Mouse (Mus musculus) cerebellum, postnatal 36 days (tissue): ENCODE measurements around the gene Lhfpl2.

ENCODE experiments used
- DNase-seq, 2 experiments: peaks; one replicate each; pipeline ENCODE4 v3.0.0; 2021 to 2022; ENCODE audit warnings: mixed read lengths in 2 of 2

The Lhfpl2 gene

DNA sequence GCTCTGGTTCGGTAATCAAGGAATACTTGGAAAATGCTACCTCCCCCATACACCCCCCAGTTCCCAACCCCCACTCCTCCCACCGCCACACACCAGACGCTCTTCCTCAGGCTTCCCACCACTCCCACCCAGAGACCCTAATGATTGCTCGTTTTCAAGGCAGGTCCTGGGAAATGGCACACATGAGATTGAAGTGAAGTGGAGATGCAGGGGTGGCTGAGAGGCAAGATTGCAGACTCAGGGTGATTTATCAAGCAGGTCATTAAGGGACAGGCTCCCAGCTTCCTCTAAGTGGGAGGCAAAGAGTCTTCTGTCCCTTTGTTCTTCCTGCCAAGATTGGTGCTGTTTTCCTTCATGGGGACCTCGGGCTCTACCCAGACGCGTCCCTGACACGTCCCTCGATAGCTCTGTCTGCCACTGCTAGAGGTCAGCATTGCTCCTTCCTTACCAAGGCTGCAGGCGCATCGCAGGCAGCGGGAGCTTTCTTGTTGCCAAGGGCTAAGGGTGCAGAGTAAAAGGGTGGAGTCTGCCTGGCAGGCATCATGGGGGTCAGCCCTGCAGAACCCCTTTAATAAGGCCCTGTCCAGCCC is 85.6 kb downstream of the Lhfpl2 start:
- DNase-seq, result peak; percentile 29 to 39

DNA sequence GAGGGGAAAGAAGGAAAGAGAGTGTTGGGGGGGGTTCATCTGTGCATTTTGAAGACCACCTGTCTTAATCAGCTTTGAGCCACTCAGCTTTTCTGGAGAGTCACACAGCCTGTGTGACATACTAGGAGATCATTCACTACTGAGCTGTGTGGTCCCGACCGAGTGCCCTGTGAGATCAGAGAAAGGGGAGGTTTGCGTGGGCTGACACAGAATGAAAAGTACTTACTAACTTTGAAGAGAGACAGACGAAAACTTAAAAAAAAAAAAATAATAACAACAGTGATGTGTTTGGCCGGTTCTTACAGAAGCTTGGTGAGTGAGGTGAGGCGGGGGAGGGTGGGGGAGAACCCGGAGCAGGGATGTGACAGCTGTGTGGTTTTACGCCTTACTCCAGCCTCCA is 86.9 kb downstream of the Lhfpl2 start:
- no peak for DNase-seq

DNA sequence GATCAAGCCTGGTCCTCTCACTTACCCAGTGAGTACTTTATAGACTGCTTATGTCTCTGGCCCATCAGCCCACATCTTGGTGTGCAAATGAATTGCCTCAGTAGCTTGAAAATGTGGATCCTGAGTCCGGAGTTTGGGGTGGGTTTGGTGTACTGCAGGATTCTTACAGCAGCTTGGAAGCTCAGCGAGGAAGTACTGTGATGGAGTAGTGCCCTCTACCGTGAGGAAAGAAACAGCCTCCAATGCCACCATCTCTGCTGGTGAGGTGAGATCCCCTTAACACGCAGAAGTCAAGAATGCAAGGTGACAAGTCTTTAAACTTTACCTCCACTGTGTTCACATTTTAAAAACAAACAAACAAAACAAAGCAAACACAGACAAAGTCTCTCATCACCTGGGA is 89.7 kb downstream of the Lhfpl2 start:
- peak in 1 of 2 experiments; percentile 21 for DNase-seq

DNA sequence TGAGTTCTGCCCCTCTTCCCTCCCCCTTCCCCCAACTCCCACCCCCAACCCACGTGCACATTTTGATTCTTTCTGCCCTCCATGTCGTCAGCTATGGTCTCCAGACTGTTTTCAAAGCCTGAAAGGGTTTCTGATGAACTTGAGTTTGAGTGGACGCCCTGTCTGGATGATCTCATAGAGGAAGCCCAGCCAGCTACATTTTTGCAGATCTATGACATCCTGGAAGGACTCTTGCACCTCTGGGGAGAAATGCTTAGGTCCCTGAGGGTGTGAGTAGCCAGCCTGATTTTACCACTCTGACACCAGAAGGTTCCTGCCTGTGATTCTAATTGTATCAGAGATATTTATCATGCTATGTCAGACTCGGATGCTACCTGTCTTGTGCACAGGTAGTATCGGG is 91.4 kb downstream of the Lhfpl2 start:
- no peak for DNase-seq

DNA sequence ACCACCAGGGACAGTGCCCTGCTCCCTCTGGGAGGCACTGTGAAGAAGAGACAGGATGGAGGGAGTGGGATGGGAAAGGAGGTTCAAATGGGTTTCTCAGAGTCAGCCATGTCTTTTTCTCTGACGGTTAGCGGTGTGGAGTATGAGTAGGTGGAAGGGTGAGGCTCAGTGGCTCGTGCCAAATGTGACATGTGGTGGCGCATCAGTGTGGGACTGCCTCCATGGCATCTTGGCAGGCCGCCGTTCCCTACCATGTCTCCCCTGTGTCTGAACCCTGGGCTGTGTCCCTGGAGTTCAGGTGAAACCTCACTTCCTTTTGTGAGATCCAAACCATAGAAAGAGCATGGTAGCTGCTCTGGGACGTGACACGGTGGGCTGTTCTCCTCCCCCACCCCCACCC is 92.2 kb downstream of the Lhfpl2 start:
- DNase-seq, result peak; percentile 79 to 82

DNA sequence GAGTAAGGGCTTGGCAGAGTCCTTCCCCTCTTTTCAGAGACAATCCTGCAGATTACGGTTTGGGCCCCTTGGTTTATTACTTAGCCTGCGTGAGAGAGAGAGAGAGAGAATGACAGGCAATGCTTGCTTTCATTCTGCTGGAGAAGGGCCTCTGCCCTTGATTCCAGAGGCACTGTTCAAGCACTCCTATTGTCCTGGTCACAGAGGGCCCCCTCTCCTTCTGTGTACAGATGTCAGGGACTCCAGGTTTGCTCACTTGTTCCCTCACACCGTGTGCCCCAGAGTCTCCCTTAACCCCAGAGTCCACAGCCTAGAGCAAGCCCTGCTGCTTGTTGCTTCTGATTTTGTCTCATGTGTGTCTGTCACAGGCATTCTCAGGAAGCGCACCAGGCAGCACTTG is 93.7 kb downstream of the Lhfpl2 start:
- DNase-seq, result no peak

DNA sequence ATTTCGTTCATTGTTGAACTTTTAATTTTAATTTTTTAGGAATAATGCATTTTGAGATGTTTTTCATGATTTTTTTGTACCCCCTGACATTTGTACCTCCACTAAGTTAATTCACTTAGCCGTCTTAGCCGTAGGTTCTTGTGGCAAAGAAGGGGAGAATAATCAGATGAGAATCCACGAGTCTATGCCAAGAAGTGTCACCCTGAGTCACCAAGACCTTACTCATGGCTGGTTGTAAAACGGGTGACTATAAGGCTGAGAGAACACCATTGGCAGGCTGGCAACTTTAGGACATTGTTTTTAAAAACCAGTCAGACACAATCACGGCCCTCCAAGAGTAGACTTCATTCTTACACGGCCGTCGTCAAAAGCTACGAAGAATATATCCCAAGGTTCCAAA is 95.2 kb downstream of the Lhfpl2 start:
- no peak for DNase-seq

DNA sequence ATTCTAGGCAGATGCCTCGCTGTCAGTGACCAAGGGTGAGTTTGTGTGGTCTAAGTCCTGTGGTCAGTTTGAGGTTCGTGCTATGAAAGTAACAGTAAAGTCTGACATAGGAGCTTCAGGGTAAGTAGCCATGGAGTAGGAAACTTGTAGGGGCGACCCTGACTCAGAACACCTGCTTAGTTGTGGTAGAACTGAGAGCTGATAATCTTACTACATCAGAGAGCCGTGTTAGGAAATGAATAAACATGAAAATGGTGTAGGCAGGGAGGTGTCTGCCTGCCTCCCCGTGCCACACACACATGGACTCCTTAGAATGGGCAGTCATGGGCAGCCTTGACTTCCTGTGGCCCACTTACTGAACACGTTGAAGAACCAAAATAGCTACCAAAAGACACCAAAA is 96.1 kb downstream of the Lhfpl2 start:
- DNase-seq, result no peak

DNA sequence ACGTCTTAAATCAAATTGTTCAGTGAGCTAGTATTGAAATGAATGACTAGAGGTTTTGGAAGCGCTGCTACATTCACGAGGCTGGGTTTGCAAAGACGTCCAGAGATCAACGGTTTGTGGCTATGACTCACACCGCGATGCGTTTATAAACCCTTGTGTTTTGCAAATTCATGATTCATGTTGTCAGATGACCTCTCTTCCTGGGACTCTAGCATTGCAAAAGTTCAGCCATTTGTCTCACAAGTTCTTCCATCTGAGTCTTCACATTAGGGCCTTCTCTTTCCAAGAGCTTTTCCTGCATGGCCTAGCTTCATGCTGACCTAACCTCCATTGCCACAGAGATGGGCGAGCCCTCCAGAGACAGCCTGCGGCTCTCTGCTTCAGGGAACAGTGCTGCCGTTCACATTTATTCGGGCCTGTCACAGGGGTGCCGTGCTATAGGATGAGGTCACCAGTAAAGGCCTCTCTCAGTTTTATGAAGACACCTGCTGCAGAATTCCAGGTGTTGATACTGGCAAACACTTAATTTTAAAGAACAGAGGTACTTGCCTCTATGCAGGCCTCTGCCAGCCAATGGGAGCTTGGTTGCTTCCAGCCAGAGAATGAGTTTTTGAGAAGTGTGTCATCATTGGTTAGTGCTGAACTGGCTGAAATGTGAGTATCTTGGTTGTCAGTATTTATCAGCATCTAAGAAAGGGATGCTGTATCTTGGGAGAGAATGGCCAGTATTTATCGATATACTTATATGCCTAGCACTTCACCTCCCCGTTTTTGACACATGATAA is 97.1 kb downstream of the Lhfpl2 start:
- no peak for DNase-seq

DNA sequence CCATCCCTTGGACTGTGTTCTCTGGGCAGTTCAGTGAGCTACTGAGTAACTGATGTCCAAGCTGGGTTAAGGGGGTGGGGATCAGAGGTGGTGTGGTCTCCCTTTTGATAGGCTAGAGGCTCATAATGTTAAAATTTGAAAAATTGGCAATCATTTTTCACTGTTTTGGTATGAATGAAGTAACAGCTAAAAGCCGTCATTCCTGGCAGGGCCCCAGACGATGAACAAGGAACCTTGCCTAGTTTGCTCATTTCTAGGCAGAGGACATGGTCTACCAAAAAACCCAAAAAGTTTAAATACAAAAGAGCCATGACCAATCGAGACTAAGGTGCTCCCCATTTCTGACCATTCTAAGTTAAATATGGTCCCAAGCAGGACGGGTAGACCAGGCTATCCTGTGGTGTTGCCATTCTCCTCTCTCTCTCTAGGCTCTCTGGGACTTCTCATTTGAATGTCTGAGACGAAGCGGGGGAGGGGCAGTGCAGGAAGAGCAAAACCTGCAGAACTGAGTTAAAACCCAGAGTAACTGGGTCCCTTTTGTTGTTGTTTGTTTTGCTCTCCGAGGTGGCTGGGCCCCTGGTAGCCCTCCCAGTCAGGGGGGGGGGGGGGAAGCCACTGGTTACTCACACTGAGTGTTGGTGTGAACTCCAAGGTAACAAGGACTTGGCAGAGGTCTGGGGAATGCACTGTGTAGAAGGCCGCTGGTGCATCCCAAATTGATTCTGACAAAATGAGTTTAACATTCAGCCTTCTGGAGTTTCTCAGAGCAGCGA is 98.2 kb downstream of the Lhfpl2 start:
- no peak for DNase-seq

DNA sequence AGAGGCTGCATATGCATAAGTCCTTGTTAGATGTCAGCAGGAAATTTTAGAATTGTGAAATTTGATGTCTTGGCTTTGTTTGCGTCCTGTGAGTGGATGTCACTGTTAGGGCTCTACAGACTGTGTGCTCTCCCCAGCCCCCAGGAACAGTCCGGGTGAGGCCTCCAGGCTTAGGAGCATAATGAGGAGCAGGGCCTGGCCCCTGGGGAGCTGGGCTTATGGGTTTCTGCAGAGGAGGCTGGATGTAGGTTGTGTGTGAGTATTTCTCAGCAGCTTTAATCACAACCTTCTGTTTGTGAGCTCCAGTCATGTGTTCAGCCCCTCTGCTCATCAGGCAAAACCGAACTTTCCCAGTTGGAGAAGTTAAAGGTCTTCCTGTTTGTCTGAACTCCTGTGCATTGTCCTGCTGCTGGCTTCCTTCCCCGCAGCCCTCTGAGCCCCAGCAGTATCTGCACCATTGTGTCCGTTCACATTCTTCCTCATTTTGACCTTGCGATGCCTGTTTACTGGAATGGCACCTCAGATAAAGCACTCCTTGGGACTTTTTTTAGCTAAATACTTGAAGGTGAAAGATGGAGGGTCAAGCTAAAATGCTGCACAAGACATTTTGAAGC is 101.4 kb downstream of the Lhfpl2 start:
- no peak for DNase-seq

DNA sequence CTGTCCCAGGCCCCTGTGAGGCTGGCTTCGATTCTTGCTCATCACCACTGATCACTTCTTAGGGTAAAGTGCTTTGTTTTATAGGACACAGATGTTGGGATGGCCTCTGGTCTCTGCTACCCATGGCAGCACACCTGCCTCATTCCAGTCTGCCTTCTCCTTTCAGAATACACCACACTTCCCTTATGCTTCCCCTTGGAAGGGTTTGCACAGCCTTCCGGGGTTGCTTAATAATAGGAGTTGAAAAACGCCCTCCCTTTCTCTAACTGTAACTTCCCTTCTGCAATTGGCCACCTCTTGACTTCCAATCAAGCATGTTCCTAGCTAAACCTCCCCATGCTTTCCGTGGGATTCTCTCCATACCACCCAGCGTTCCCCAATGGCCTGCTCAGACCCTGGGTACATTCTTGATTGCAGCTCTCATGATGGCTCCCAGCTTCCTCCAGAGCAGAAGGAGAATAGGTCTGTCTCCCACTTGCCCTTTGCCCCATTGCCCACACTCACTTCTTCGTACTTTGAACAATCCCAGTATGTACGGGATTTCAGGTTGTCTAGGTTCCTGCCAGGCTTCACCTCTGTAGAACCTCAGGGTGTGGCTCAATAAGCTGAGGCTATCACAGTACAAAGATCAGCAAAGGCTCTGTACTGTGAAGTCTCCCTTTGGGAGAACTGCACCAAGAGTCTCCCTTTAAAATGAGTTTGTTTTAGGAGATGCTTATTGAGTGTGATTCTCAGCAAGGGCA is 102.1 kb downstream of the Lhfpl2 start:
- DNase-seq, result no peak

DNA sequence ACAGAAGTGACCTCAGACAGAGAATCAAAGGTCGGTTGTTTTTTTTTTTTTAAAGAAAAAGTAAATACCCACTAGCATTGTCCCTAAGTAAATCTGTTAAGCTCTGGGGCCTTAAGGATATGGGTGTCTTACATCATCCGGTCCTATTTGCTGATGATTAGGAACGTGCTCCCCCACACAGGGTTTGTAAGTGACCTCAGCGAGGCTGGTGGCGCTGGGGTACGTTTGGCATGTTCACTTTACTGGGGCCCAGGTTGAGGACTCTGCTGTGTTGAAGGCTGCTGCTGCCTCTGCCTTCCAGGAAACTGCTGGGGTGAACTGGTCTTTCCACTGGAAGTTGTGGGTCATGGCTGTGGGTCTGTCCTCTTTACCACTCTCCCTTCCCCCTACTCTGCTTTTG is 106.9 kb downstream of the Lhfpl2 start:
- no peak for DNase-seq

DNA sequence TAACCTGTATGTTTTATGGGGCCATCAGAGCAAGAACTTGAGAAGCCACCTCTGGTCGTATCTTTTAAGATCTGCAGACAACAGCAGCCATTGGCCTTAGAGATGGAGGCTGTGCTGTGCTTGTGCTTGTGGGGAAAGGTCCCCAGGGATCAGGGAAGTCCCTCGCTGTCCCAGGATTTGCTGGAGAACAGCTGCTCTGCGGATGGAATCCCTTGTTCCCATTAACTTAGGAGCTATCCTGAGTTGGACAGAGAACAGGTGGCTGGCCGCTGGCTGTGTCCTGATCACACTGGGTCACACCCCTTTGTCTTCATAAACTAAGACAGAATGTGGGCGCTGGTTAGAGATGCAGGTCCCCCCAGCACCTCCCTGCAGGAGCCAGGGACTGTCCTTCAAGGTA is 110.7 kb downstream of the Lhfpl2 start:
- DNase-seq, result no peak

DNA sequence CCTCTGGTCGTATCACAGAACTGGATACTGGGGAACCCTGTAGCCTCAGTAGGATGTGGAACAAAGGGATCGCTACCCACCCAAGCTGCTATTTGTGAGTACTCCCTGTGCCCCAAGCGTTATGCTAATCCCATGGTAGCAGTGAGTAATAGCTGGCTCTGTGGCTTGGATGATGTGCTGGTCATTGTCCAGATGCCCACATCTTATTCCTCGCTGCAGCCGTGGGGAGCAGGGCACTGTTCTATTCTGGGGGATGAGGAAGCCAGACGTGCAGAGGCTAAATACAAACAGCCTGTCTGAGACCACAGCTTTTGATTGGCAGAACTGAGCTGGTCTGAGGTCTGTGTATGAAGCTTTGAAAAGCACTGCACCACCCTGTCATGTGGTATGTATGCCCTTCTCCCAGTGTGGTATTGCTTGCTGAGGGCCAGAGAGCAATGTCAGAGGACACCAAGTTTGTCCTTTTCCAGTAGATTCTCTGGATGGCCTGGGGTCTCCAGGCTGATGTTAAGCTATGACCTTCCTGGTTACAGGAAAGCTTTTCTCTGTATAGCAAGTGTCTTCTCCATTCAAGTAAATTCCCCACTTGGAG is 111.8 kb downstream of the Lhfpl2 start:
- no peak for DNase-seq

DNA sequence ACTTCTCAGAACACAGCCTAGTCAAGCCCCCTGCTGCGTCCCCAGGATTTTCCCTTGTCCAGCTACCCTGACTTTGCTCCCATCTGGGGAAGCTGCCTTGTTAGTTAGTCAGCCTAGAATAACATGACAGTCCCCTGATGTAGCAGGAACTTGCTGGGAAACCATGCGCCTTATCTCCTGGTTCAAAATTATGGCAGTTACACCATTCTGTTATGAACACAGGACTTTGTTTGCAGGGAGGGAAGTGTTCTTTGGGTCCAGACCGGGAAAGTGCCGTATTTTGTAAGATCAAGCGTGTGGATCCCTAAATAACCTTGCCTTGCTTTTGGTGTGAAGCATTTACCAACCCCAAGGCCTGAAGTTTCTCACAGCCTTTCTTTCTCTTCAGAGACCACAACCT is 114.0 kb downstream of the Lhfpl2 start:
- no peak for DNase-seq

DNA sequence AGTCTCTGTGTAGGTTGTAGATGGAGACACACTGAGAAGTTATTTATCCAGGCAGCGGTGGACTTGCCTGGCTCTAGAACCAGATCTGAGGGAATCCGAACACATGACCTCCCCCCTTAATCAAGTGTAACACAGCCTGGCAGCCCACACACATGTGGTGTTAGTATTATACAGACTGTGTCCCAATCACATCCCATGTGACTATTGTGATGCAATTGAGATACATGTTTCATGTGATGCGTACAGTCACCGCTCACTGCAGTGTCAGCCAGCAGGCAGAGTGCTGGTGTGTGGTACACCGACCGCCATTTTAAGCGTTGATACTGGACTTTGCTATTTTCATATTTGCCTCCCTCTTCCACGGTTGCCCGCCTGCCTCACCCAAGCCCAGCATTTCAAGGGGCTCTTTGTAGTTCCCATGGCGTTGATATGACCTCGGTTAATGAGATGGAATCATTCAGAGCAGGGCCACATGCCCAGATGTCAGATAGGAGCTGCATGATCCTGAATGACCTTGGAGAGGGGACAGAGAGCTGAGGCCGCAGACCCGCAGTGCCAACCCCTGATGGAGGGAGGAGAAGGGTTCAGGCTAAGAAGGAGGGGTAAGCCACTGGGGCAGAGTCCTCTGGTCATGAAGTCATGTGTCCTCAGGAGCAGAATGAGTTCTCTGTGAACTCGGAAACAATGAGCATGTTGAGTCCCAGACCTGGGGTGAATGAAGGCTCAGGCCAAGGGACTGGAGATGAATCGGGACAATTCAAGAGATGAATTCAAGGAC is 115.1 kb downstream of the Lhfpl2 start:
- no peak for DNase-seq

DNA sequence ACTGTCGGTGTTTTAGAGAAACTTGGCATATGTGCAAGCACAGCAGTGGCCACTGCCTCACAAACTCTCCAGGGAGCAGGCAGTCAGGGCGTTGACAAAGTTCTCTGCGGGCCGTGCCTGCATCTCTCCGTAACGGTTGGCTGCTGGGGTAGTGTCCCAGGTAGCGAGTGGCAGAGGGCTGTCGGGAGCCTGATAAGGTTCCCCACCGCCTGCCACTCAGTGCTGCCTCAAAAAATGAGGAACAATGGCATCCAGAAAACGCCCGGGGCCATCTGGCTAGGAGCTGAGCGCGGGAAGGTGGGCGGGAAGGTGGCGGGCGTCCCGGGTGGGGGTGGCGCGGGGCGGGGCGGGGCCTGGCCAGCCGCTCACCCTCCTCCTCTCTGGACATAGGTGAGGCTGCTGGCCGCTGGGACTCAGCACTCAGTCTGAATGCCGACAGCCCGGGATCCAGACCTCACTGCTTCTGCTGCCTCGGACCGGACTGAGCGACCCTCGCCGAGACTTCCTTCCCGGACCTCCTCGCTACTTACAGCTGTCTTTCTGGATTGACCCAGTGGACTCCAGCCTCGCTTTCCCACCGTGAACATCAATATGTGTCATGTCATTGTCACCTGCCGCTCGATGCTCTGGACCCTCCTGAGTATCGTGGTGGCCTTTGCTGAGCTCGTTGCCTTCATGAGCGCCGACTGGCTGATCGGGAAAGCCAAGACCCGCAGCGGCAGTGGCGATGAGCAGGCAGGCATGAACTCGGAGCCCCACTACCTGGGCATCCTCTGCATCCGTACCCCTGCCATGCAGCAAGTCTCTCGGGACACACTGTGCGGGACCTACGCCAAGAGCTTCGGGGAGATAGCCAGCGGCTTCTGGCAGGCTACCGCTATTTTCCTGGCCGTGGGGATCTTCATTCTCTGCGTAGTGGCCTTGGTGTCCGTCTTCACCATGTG is 116.3 kb downstream of the Lhfpl2 start:
- DNase-seq, result peak; percentile 70 to 76

DNA sequence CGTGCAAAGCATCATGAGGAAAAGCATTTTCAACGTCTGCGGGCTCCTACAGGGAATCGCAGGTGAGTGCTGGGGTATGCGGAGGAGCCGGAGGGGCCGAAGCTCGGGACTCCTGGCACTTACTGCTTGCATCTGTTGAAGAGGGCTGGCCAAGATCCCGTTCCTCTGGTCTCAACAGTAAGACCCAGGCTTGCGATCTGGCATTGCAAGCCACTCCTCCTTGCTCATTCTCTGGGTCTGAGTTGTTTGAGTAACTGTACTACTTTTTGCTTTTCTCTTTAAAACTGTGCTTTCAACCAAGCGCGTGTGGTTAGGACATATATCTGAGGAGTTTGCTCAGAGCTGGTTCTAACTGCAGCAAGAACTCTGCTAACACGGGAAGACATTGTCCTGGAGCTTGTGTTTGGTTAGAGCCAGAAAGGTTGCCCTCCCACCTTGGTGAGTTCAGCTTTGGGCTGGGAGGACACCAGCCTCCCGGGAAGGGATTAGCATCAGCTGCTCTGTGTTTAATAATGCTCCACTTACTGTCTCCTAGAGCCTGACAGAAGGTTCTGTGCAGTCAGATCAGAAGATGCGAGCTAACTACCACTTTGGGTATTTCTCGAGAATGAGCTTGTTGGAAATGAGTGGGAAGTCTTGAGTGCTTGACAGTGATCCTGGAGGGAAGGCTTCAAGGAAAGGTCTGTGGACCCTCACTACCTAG is 117.1 kb downstream of the Lhfpl2 start:
- DNase-seq, result peak; percentile 31 to 44
